Mouse (Mus musculus) Muller cell, postnatal 12 days (primary cell): Measurements from ENCODE around the gene Sergef.
A peak's percentile ranks its signal among the peaks of the same experiment; 100 is the strongest.

Source experiments
- DNase-seq: peaks from one replicate; pipeline ENCODE4 v3.0.0-alpha.2; 2015; ENCODE audit errors: inconsistent ontology term

Gene Sergef

GRCm38 (mm10) chr7:46502650-46503049 lies 137.0 kb downstream of the Sergef start:
- no peak for DNase-seq

GRCm38 (mm10) chr7:46501458-46501857 lies 138.1 kb downstream of the Sergef start:
- DNase-seq: no peak

DNA sequence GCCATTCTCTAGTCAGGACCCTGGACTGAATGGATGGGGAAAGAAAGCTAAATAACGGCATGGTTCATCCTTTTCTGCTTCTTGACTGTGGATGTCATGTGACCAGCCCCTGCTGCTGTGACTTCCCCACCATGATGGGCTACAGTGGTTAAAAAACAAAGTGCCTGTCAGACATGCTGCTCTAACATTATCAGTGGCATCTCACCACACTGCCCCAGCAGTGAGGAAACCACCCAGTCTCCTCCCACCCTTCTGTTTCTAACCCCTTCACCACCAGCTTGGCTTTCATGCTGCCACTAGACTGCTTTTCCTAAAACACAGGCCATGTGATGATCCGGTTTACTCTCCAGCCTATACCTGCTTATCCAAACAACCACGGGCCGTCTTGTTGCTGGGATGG lies 140.0 kb downstream of the Sergef start:
- no peak for DNase-seq

DNA sequence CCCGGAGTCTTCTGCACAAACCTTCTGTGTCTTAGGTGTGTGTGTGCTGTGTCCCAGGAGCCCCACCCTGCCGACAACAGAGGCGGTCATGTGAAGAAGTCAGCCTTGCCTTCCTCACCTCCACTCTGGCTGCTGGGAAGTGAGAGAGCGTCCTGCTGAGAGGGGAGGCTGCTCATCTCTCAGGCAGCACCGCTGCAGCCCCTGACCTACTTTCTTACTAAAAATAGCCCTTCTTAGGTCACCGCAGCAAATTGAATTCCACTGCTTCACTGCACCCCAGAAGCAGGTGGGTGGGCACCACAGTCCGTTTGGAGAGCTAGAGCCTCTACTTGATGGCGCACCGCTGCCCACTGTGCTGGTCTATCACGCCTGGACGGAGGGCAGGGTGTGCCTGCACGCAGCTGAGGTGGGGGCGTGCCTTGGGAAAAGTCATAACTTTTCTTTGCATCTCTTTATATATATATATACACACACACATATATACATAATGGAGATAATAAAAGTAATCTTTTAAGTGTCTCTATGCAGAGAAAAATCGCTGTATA lies 147.4 kb downstream of the Sergef start:
- DNase-seq: no peak

DNA sequence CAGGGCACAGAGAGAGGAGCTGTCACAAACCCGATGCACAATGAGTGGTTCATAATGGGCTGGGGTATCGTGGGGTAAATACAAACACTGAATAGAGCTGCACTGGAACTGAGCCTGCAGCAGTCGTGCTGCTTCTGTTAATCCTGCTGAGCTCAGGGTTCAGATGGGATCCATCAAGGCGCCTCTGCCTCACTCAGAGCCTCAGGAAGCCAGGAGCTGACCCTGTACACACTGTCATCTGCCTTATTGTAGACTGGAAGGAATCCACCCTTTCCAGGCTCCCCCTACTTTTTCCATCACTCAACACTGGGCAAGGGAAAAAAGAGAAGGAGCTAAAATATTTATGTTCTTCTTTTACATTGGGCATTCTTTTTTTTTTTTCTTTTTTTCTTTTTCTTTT lies 152.3 kb downstream of the Sergef start:
- DNase-seq: no peak

DNA sequence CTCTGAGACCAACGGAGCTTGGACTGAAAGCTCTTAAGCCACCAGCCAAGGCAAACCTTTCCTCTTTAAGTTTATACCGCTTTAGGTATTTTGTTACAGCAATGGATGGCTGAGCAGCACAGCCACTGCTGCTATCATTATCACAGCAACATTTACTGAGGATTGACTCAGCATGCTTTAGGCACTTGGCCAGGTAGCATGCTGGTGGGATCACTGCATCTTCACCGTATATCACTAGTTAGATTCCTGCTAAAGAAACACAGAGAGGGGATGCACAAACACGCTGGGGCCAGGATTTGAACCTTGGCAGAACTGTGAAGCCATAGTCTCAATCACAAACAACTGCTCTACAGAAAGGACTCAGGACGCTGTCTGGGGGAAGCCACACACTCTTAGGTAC lies 152.8 kb downstream of the Sergef start:
- no peak for DNase-seq

- no peak for DNase-seq
Measured at GRCm38 (mm10) chr7:46484223-46484622, 155.4 kb downstream of the Sergef start.

DNA sequence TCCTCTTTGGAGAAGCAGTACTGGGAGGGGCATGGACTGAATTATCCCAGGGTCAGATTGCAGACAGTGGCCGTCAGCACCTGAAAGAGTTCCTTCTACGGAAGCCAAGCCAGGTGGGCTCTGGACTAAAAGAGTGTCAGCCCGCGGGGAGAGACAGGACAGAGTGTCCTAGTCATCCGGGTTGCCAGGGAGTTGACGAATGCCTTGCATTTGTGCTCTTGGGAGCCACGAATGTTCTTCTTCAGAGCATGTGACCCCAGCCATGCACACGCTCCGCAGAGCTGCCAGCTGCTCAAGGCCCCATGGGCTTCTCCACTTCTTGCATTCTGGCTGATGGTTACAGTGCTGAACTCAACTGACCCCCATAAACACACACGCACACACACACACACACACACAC lies 156.6 kb downstream of the Sergef start:
- DNase-seq: no peak

GRCm38 (mm10) chr7:46482099-46482531 lies 157.5 kb downstream of the Sergef start:
- DNase-seq: no peak

GRCm38 (mm10) chr7:46479793-46480192 lies 159.8 kb downstream of the Sergef start:
- DNase-seq: peak; percentile 44

- DNase-seq: no peak
Measured at GRCm38 (mm10) chr7:46477456-46477855, 162.2 kb downstream of the Sergef start.

- peak; percentile 14 for DNase-seq
Measured at GRCm38 (mm10) chr7:46475464-46475863, 164.1 kb downstream of the Sergef start.

DNA sequence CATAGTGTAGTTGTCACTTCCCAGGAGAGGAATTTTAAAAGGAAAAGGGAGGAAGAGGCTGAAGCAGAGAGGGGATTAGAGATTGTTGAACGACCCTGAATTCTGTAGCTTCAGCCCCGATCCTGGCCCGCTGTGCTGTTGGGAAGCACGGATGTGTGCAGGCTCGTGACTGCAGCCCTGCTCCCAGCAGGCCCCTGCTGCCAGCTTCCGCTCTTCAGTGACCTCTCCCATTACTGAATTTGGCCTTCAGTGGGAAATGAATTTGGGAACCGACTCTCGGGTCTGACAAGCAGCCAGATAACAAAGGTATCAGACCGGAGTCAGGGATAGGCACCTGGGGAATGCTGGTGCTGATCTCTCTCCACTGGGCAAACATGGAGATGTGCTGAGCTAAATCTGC lies 166.5 kb downstream of the Sergef start:
- no peak for DNase-seq

GRCm38 (mm10) chr7:46471054-46471737 lies 168.4 kb downstream of the Sergef start:
- DNase-seq: no peak

DNA sequence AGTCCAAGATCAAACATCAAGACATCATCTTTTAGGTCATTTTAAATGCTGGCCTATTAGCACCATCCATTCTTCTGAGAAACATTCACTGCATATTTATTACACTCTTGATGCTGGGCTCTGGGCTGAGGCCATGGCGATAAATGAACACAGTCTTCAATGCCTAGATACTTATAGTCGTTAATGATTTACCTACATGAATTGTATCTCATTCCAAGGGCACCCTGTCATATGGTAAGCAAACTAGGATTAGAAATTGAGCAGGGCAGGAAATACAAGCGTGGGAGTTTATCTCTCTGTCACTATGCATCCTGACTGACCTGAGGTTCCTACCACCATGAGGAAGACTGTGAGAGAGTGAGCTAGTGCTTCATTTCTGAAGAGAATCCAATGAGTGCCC lies 170.1 kb downstream of the Sergef start:
- no peak for DNase-seq

GRCm38 (mm10) chr7:46466422-46466981 lies 173.1 kb downstream of the Sergef start:
- DNase-seq: no peak

- DNase-seq: no peak
Measured at GRCm38 (mm10) chr7:46463136-46463535, 176.5 kb downstream of the Sergef start.

DNA sequence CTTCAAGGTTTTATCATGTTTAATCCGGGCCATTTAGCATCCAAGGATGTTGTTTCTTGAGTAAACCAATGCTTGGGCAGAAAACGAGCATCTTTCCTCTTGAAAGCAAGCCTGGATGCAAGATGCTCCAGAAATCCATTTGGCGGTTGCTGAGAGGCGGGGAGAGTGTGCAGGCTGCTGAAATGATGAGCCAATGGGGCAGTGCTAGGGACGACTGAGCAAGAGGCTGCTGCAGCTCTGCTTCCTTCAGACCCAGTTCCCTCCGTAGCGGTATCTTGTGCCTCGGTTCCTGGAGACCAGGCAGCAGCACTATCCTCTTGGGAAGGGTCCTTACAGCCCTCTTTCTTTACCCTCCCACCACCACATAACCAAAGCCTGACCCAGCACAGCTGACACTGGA lies 177.3 kb downstream of the Sergef start:
- DNase-seq: no peak

DNA sequence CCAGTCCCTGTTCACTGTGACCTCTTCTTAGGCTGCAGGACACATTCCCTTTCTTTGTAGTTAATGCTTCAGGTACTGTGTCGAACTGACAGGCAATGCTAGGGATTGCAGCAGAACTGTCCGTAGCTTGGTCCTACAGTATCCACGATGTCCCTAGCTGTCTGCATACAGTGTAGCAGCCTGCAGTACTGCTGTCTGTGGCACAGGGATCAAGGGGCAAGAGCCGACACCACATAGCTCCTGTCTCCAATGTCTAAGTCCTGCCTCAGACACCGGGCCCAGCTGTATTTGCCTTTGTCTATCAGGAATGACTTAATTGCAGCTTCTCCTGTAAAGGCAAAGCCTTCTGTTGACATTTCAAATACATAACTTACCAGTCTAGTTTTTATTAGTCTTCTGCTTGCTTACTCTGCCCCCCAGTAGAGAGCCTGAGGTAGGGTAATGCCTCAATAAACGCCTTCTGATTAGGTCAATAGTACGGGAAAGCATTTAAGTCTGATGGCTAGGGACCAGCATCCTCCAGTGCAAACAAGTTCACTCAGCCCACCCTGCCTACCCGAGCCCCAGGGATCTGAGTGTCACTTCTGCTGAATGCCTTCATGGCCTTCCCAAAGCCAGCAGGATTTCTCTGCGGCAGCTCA lies 179.9 kb downstream of the Sergef start:
- no peak for DNase-seq

DNA sequence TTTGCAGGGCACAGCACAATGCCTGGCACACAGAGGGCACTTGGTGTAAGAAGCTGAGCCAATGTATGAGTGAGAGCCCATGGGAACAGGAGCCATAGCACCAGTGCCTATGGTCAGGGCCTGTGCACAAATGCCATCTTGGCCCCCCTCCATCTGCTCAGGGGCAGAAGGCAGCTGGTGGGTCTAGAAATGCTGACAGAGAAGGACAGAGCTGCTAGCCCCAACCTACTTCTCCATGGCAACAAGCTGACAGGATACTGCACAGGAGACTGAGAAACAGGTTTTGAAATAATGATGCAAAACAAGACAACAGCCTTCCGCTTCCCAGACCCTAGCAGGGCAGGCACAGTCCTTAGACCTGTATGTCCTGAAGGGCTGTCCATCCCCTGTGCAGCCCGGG lies 180.4 kb downstream of the Sergef start:
- DNase-seq: no peak

GRCm38 (mm10) chr7:46457889-46458288 lies 181.7 kb downstream of the Sergef start:
- DNase-seq: no peak

DNA sequence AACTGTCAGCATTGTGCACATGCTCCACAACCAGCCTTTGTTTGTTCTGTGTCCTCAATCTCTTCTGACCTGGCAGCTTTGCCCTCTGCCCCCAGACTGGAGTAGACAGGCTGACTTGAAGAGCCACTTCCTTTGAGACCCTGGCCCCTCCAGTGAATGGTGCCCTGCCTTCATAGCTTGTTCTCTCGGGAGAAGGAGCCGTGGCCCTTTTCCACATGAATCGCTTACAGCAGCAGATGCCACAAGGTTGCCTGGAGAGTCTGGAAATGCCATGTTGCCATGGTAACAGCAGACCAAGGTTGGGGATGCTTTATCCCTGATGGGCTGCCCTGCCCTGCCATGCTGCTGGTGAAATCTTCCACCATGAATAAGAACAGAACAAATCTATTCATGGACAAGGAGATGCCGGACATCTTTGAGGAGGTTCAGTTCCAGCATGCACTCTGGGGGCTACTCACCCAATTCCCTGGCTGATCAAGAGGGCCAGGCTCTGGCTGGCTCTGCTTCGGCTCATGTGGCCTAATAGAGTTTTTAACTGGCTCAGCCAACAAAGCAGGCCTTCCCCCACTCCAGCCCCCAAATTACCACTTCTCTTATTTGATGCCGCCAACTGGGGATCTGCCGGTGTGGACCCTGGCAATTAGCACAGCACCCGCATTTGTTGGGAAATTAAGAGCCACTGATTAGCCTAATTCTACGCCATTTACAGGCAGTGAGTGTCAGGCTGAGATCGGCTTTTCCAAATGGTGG lies 185.5 kb downstream of the Sergef start:
- no peak for DNase-seq
